ENCODE assay signal across 8 mouse cellular contexts in the genomic region with DNA sequence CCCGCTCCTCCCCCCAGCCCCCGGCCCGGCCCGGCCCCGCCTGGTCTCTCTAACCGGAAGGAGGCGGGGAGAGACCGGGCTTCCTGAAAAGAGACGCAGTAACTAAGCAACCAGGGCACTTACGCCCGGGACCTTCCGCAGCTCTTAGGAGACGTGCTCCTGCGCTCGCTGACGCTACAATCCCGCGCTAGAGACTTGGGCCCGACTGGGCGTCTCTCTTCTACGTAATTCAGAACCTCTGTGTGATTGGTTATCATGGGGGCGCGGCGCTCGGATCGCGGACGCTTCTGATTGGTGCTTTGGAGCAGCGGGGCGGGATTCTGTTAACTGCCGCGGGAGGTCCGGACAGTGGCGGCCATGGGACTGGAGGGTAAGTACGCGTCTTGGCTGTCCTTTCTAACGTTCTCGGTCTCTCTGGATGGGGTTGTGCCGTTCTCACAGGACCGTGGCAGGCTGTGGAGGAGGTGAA. TPM values are rescaled to one million over a fixed set of nuclear protein-coding genes. Genes with fewer than 3 reads are reported as not detected.
DNase-seq lines count a peak whose midpoint lies in the region; ATAC-seq lines count a peak whose summit lies in the region.

Gene Piga (plus strand): TSS at position 317 of the 469 bp plus-strand sequence.

- peak; percentile 94 to 96 for DNase-seq in adrenal gland, adult (ENCODE audit: inconsistent age in 2 of 2, low spot score in 1 of 2)
- DNase-seq in embryo, embryonic 10.5 days (ENCODE audit: low spot score) = peak; percentile 94
- peak; percentile 89 for DNase-seq in gastrocnemius, postnatal 14 days
- DNase-seq in intestine, embryonic 14.5 days (ENCODE audit: low spot score) = peak; percentile 88
- peak; percentile 92 to 95 for DNase-seq in left cerebral cortex, postnatal 14 days (ENCODE audit: low spot score in 2 of 2)
- DNase-seq in mesoderm, embryonic 11.5 days (ENCODE audit: low read depth, low spot score) = peak; percentile 94
- peak; percentile 90 to 94 for DNase-seq in right cerebral cortex, postnatal 36 days (ENCODE audit: low spot score in 2 of 2)
- peak; percentile 92 for DNase-seq in yolk sac, embryonic 10.5 days (ENCODE audit: low spot score)

- peak within 1 kb of the TSS; percentile 50 for H3K9ac ChIP-seq in intestine, embryonic 14.5 days (ENCODE audit: low read length)

- peak; percentile 100 for ATAC-seq in intestine, embryonic 14.5 days (replicated peaks; ENCODE audit: low FRiP score, low TSS enrichment, low read depth)

- H3K36me3 ChIP-seq in intestine, embryonic 14.5 days (ENCODE audit: control insufficient read depth, insufficient read depth, low read length) = 0 out of 2 replicates have a peak, but pooled peaks cover 13% of the 10 kb centered on the region

- no peaks in the 10 kb centered on the region for H3K4me1 ChIP-seq in intestine, embryonic 14.5 days (replicated peaks; ENCODE audit: control insufficient read depth, insufficient read depth, low read length)

- 12% methylated on average over 38 of the region's 40 CpGs for WGBS in intestine, embryonic 14.5 days

- H3K27ac ChIP-seq in intestine, embryonic 14.5 days (ENCODE audit: low read depth) = peak within 1 kb of the TSS; percentile 40; the same call in 1 of the 2 replicates

- intact Hi-C loops in gastrocnemius, postnatal 14 days (cut with DNase I; ENCODE audit: low total_unique reads) = no loop called here
- intact Hi-C loops in left cerebral cortex, postnatal 14 days (cut with DNase I) = no loop called here

- H3K4me2 ChIP-seq in intestine, embryonic 14.5 days (ENCODE audit: low read length) = peak within 1 kb of the TSS; percentile 45

- H3K9me3 ChIP-seq in intestine, embryonic 14.5 days (ENCODE audit: control insufficient read depth, low read length) = no peaks in the 10 kb centered on the region

- no peaks in the 10 kb centered on the region for H3K27me3 ChIP-seq in intestine, embryonic 14.5 days (replicated peaks; ENCODE audit: control insufficient read depth, insufficient read depth, low read length)

- peak within 1 kb of the TSS; percentile 43 for H3K4me3 ChIP-seq in intestine, embryonic 14.5 days (ENCODE audit: low read depth, low read length)

RNA-seq across cellular contexts. Expression of gene Piga, which starts in this region (rescaled TPM):
- total RNA-seq in gastrocnemius, postnatal 14 days (2021) = 1 to 10 TPM; 1.7 to 2.6 TPM
- 20.4 and 22.0 TPM in 2 replicates for polyA plus RNA-seq in intestine, embryonic 14.5 days (2014; fragmentation: Nextera tagmentation; extraction: Ambion mirVana)
- 1 to 10 TPM; 5.1 to 5.5 TPM for total RNA-seq in left cerebral cortex, postnatal 14 days (2021)

Comparison
In these comparisons a context has a peak if more than half of its experiments do, and no peak if none do; other contexts are left out.
1. Peak in every context shown above with its lines: DNase-seq, ATAC-seq, H3K4me3 ChIP-seq and H3K27ac ChIP-seq.